Mouse (Mus musculus) forebrain, embryonic 16.5 days (tissue): ENCODE results near the gene Mms19. TPM values are rescaled to one million over a fixed set of nuclear protein-coding genes. Genes with fewer than 3 reads are reported as not detected.

Source experiments
- ATAC-seq: fragments of 200-750 bp; cut with Nextera tagmentation; 2 replicates; pipeline ENCODE4 v1.8.0; 2017; ENCODE audit warnings: mild to moderate bottlenecking, moderate library complexity
- H3K27ac ChIP-seq: fragments of 300-500 bp; sonication (generic); 2 replicates; pipeline ENCODE4 v1.5.1; 2014; ENCODE audit warnings: low read length, control low read depth
- H3K27me3 ChIP-seq: fragments of 300-500 bp; sonication (generic); replicated peaks from 2 replicates; pipeline ENCODE4 v1.6.1; 2014; ENCODE audit warnings: low read length; ENCODE audit not compliant: control insufficient read depth, insufficient read depth
- H3K36me3 ChIP-seq: fragments of 300-500 bp; sonication (generic); 2 replicates; pipeline ENCODE4 v1.6.1; 2014; ENCODE audit not compliant: control insufficient read depth, insufficient read depth
- H3K4me1 ChIP-seq: fragments of 300-500 bp; sonication (generic); replicated peaks from 2 replicates; pipeline ENCODE4 v1.6.1; 2014; ENCODE audit warnings: low read length; ENCODE audit not compliant: control insufficient read depth, insufficient read depth
- H3K4me2 ChIP-seq: fragments of 300-500 bp; sonication (generic); 2 replicates; pipeline ENCODE4 v1.6.1; 2014; ENCODE audit warnings: mild to moderate bottlenecking, low read length, control low read depth
- H3K4me3 ChIP-seq: fragments of 300-500 bp; sonication (generic); replicated peaks from 2 replicates; pipeline ENCODE4 v1.5.1; 2014; ENCODE audit warnings: mild to moderate bottlenecking, low read length, control low read depth
- H3K9ac ChIP-seq: fragments of 300-500 bp; sonication (generic); replicated peaks from 2 replicates; pipeline ENCODE4 v1.6.1; 2014; ENCODE audit warnings: low read depth, low read length, control low read depth
- H3K9me3 ChIP-seq: fragments of 300-500 bp; sonication (generic); 2 replicates; pipeline ENCODE4 v1.6.1; 2016; ENCODE audit warnings: low read length; ENCODE audit not compliant: control insufficient read depth
- WGBS: fragments of 180-500 bp; shearing (Covaris S2); extraction: QIAGEN DNeasy Blood & Tissue Kit; methylation state at CpG from one replicate; pipeline ENCODE4 v1.1.7; 2014; 5-methylcytosine and 5-hydroxymethylcytosine counted together
- polyA plus RNA-seq: library from polyadenylated mRNA; unstranded; fragments of >200 nt; fragmentation: Nextera tagmentation; extraction: Ambion mirVana; gene quantifications from 2 replicates; pipeline ENCODE4 v1.2.1, GENCODE M21; 2015

Mms19 gene
- polyA plus RNA-seq, 1 experiment from 2014 or later = 39.4 TPM

GRCm38 (mm10) chr19:41900495-41901090, 80.4 kb downstream of the Mms19 start:
- 86% methylated on average over 8 of the region's 8 CpGs for WGBS
- H3K27me3 ChIP-seq = no peaks in the 10 kb centered on the region
- H3K4me3 ChIP-seq = no peak overlapping the region
- peaks cover under 1% of the 10 kb centered on the region; the same call in 1 of the 2 replicates for H3K4me1 ChIP-seq
- H3K9me3 ChIP-seq = no peaks in the 10 kb centered on the region
- no peaks in the 10 kb centered on the region for H3K36me3 ChIP-seq
- H3K4me2 ChIP-seq = no peak overlapping the region
- no peak for ATAC-seq
- no peak overlapping the region for H3K9ac ChIP-seq
- H3K27ac ChIP-seq = no peak overlapping the region

GRCm38 (mm10) chr19:41898860-41899259, 82.1 kb downstream of the Mms19 start:
- Histone ChIP-seq H3K4me3 (no peak overlapping the region), H3K4me1 (peaks cover 13% of the 10 kb centered on the region), H3K27ac (no peak overlapping the region), H3K36me3 (no peaks in the 10 kb centered on the region), H3K27me3 (no peaks in the 10 kb centered on the region), H3K9ac (no peak overlapping the region), H3K9me3 (no peaks in the 10 kb centered on the region), H3K4me2 (no peak overlapping the region)
- 43% methylated on average over 4 of the region's 4 CpGs for WGBS
- no peak for ATAC-seq

GRCm38 (mm10) chr19:41896319-41896711, 84.6 kb downstream of the Mms19 start:
- Histone ChIP-seq H3K27me3 (no peaks in the 10 kb centered on the region), H3K9me3 (no peaks in the 10 kb centered on the region), H3K4me1 (peaks cover 13% of the 10 kb centered on the region), H3K36me3 (no peaks in the 10 kb centered on the region; the same call in 1 of the 2 replicates), H3K9ac (peak overlapping the region; percentile 31), H3K4me2 (peak overlapping the region; percentile 75), H3K27ac (no peak overlapping the region), H3K4me3 (peak overlapping the region; percentile 76)
- peak; percentile 21 for ATAC-seq
- 19% methylated on average over 18 of the region's 18 CpGs for WGBS

GRCm38 (mm10) chr19:41895460-41896318, 85.3 kb downstream of the Mms19 start, which contains the start of gene Rrp12:
TSS of gene Rrp12 (minus strand) at chr19:41896173.
- H3K27ac ChIP-seq = no peak within 1 kb of the TSS
- H3K4me1 ChIP-seq = peaks cover 13% of the 10 kb centered on the region
- no peaks in the 10 kb centered on the region; the same call in 1 of the 2 replicates for H3K36me3 ChIP-seq
- WGBS = 1% methylated on average over 46 of the region's 46 CpGs
- ATAC-seq = peak; percentile 99
- H3K9ac ChIP-seq = peak within 1 kb of the TSS; percentile 57
- H3K27me3 ChIP-seq = no peaks in the 10 kb centered on the region
- peak within 1 kb of the TSS; percentile 76 for H3K4me3 ChIP-seq
- no peaks in the 10 kb centered on the region for H3K9me3 ChIP-seq
- peak within 1 kb of the TSS; percentile 75 for H3K4me2 ChIP-seq

GRCm38 (mm10) chr19:41894959-41895358, 86.0 kb downstream of the Mms19 start:
- Histone ChIP-seq H3K9ac (peak overlapping the region; percentile 57; the same call in 1 of the 2 replicates), H3K4me1 (peaks cover 13% of the 10 kb centered on the region), H3K36me3 (no peaks in the 10 kb centered on the region; the same call in 1 of the 2 replicates), H3K27me3 (no peaks in the 10 kb centered on the region), H3K4me2 (peak overlapping the region; percentile 75), H3K27ac (no peak overlapping the region), H3K4me3 (peak overlapping the region; percentile 76), H3K9me3 (no peaks in the 10 kb centered on the region)
- WGBS = 55% methylated on average over 7 of the region's 7 CpGs
- ATAC-seq = no peak

Other genes starting within 250 kb of the Mms19 start
- 18.2 and 21.3 TPM in 2 replicates for gene Slit1, start 237.5 kb downstream of the Mms19 start, polyA plus RNA-seq
- 8.5 and 10.8 TPM in 2 replicates for gene Arhgap19, start 179.1 kb downstream of the Mms19 start, polyA plus RNA-seq
- gene Frat1, start 151.2 kb downstream of the Mms19 start, polyA plus RNA-seq = 28.9 and 31.9 TPM in 2 replicates
- gene Frat2, start 133.0 kb downstream of the Mms19 start, polyA plus RNA-seq = 10.4 and 12.2 TPM in 2 replicates
- gene Rrp12, start 85.0 kb downstream of the Mms19 start, polyA plus RNA-seq = 19.5 and 21.0 TPM in 2 replicates
- gene Pgam1, start 69.2 kb downstream of the Mms19 start, polyA plus RNA-seq = 480 and 488 TPM in 2 replicates
- gene Exosc1, start 47.7 kb downstream of the Mms19 start, polyA plus RNA-seq = 71.0 and 72.3 TPM in 2 replicates
- 90.2 and 99.3 TPM in 2 replicates for gene Zdhhc16, start 47.7 kb downstream of the Mms19 start, polyA plus RNA-seq
- gene Ubtd1, start 606 bp upstream of the Mms19 start, polyA plus RNA-seq = 8.0 and 8.7 TPM in 2 replicates
- gene Ankrd2, start 54.8 kb upstream of the Mms19 start, polyA plus RNA-seq = 0.30 and 0.51 TPM in 2 replicates
- 0.66 and 0.82 TPM in 2 replicates for gene Hoga1, start 64.5 kb upstream of the Mms19 start, polyA plus RNA-seq
- not detected in 2 replicates for gene 4933411K16Rik, start 71.1 kb upstream of the Mms19 start, polyA plus RNA-seq
- 181 and 182 TPM in 2 replicates for gene Morn4, start 105.2 kb upstream of the Mms19 start, polyA plus RNA-seq
- gene Pi4k2a, start 109.3 kb upstream of the Mms19 start, polyA plus RNA-seq = 28.8 and 31.9 TPM in 2 replicates
- 7.4 and 7.5 TPM in 2 replicates for gene Avpi1, start 147.9 kb upstream of the Mms19 start, polyA plus RNA-seq
- 1.5 and 2.0 TPM in 2 replicates for gene Marveld1, start 166.2 kb upstream of the Mms19 start, polyA plus RNA-seq
- 65.4 and 78.7 TPM in 2 replicates for gene Zfyve27, start 182.8 kb upstream of the Mms19 start, polyA plus RNA-seq
- gene Sfrp5, start 221.1 kb upstream of the Mms19 start, polyA plus RNA-seq = 1.2 and 1.5 TPM in 2 replicates